28 mouse cellular contexts compared by ENCODE assay signal in the genomic region with DNA sequence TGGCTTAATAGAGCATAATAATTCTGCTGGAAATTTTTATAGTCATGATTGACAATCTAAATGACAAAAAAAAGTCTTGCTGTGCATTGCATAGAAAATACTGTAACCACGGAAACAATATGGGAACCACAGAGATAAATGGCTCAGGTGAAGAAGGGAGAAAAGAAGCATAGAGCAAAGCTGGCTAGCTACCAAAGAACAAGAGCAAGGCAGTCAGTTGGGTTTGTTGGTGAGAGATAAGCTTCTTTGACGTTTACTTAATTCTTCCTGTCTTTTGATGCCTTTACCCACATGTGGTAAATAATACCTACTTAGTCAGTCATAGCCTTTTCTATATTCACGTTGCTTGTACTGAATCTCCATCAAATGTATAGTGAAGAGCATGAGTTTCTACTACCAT.
DNase-seq lines count a peak whose midpoint lies in the region; ATAC-seq and TF ChIP-seq lines count a peak whose summit lies in the region.
"Had no signal": no experiment of that assay in that cellular context is flagged by ENCODE, and none has a peak within 500 bp of the region (broad histone marks: within the 10 kb centered on the region; RNA-seq: fewer than 3 reads in every experiment).

No protein-coding gene starts in this region.

- no peaks in the 10 kb centered on the region for H3K9me3 ChIP-seq in forebrain, postnatal 0 days (ENCODE audit: low read length)
- H3K9me3 ChIP-seq in forebrain, embryonic 13.5 days (replicated peaks) = no peaks in the 10 kb centered on the region
- H3K9me3 ChIP-seq in MEL (replicated peaks; ENCODE audit: insufficient read depth, low read length) = no peaks in the 10 kb centered on the region
- H3K9me3 ChIP-seq: embryonic facial prominence, embryonic 13.5 days; embryonic facial prominence, embryonic 15.5 days; forebrain, embryonic 10.5 days; forebrain, embryonic 15.5 days; G1E had no signal

- H3K4me3 ChIP-seq in forebrain, postnatal 0 days (ENCODE audit: low read depth, low read length) = no peak overlapping the region
- no peak overlapping the region for H3K4me3 ChIP-seq in forebrain, embryonic 13.5 days
- H3K4me3 ChIP-seq in MEL (ENCODE audit: control insufficient read depth in 1 of 2, insufficient read depth in 1 of 2, low read depth in 2 of 2, low read length in 2 of 2) = no peak overlapping the region
- H3K4me3 ChIP-seq: embryonic facial prominence, embryonic 13.5 days; embryonic facial prominence, embryonic 15.5 days; erythroblast, embryonic 14.5 days; forebrain, embryonic 10.5 days; forebrain, embryonic 15.5 days had no signal

- no peak overlapping the region for H3K27ac ChIP-seq in forebrain, postnatal 0 days (ENCODE audit: low read depth, low read length)
- H3K27ac ChIP-seq in forebrain, embryonic 13.5 days = no peak overlapping the region
- no peak overlapping the region for H3K27ac ChIP-seq in MEL (ENCODE audit: control insufficient read depth, low read depth, low read length)
- H3K27ac ChIP-seq: embryonic facial prominence, embryonic 13.5 days; embryonic facial prominence, embryonic 15.5 days; forebrain, embryonic 10.5 days; forebrain, embryonic 15.5 days had no signal

- no peak overlapping the region for H3K4me2 ChIP-seq in forebrain, postnatal 0 days (ENCODE audit: low read depth)
- no peak overlapping the region for H3K4me2 ChIP-seq in forebrain, embryonic 13.5 days
- H3K4me2 ChIP-seq: embryonic facial prominence, embryonic 13.5 days; embryonic facial prominence, embryonic 15.5 days; forebrain, embryonic 15.5 days had no signal

- TF ChIP-seq POLR2A in MEL (IDR thresholded peaks at IDR 0.05; ENCODE audit: control insufficient read depth in 1 of 2, insufficient read depth in 1 of 2, low read depth in 1 of 2, low read length in 2 of 2, poor library complexity in 1 of 2) = no peak
- TF ChIP-seq POLR2A in brain, embryonic 14.5 days (IDR thresholded peaks at IDR 0.05; ENCODE audit: borderline replicate concordance, extremely low read depth, insufficient read depth, insufficient read length, poor library complexity, severe bottlenecking) = no peak

- no peaks in the 10 kb centered on the region for H3K36me3 ChIP-seq in forebrain, postnatal 0 days (ENCODE audit: insufficient read depth)
- no peaks in the 10 kb centered on the region for H3K36me3 ChIP-seq in forebrain, embryonic 13.5 days (ENCODE audit: poor library complexity, severe bottlenecking)
- H3K36me3 ChIP-seq in MEL (ENCODE audit: control insufficient read depth in 1 of 2, insufficient read depth in 2 of 2, low read length in 2 of 2) = peaks cover 0 to 7% of the 10 kb centered on the region in 2 experiments; a peak in 2 of 4 replicates
- H3K36me3 ChIP-seq: embryonic facial prominence, embryonic 13.5 days; embryonic facial prominence, embryonic 15.5 days; forebrain, embryonic 10.5 days; forebrain, embryonic 15.5 days; G1E had no signal

- WGBS in forebrain, postnatal 0 days = 61% methylated on average over 3 of the region's 3 CpGs
- WGBS in forebrain, embryonic 13.5 days = 65% methylated on average over 3 of the region's 3 CpGs

- no peaks in the 10 kb centered on the region for H3K79me2 ChIP-seq in MEL (ENCODE audit: control insufficient read depth, insufficient read depth, low read length, poor library complexity)

- TF ChIP-seq CTCF in forebrain, postnatal 0 days (IDR thresholded peaks at IDR 0.05; ENCODE audit: low read depth) = no peak
- TF ChIP-seq CTCF in MEL (IDR thresholded peaks at IDR 0.05 in 2 of 3, conservative IDR thresholded peaks at IDR 0.05 in 1 of 3; ENCODE audit: control insufficient read depth in 1 of 3, insufficient read depth in 1 of 3, low read depth in 2 of 3, low read length in 3 of 3, poor library complexity in 1 of 3, severe bottlenecking in 1 of 3) = no peak
- no peak for TF ChIP-seq CTCF in brain, embryonic 14.5 days (IDR thresholded peaks at IDR 0.05; ENCODE audit: borderline replicate concordance, extremely low read depth, insufficient read depth, insufficient read length)

- H3K27me3 ChIP-seq in forebrain, postnatal 0 days (ENCODE audit: insufficient read depth, low read length) = no peaks in the 10 kb centered on the region
- H3K27me3 ChIP-seq in forebrain, embryonic 13.5 days = no peaks in the 10 kb centered on the region
- no peaks in the 10 kb centered on the region for H3K27me3 ChIP-seq in MEL (ENCODE audit: control insufficient read depth in 1 of 2, insufficient read depth in 2 of 2, low read length in 2 of 2)
- H3K27me3 ChIP-seq: CH12.LX; embryonic facial prominence, embryonic 13.5 days; embryonic facial prominence, embryonic 15.5 days; forebrain, embryonic 15.5 days; Patski had no signal

- peak; percentile 3 for DNase-seq in forebrain, postnatal 0 days
- DNase-seq in 416B (ENCODE audit: low read depth) (peak; percentile 1), MEL (ENCODE audit: low read depth, low spot score) (peak; percentile 84)
- peak; percentile 35 for DNase-seq in brain, embryonic 14.5 days (ENCODE audit: low read depth)
- no peak for DNase-seq in urinary bladder, postnatal 36 days (ENCODE audit: low spot score in 2 of 2)
- DNase-seq in kidney, postnatal 4 days = no peak
- DNase-seq: adrenal gland, adult 8-10 months; adrenal gland, postnatal 14 days; adrenal gland, postnatal 36 days; B cell, adult 2 months; cerebellum, adult 11 months; cerebellum, adult 18-20 months; cerebellum, adult 8-10 months; cerebellum, adult 9-11 months; cerebellum, postnatal 14 days; cerebellum, postnatal 36 days; embryo, embryonic 11 days had no signal

- TF ChIP-seq EP300 in MEL (IDR thresholded peaks at IDR 0.05; ENCODE audit: low read depth in 1 of 2, low read length in 2 of 2) = peak; percentile 92 to 93

- no peak overlapping the region for H3K9ac ChIP-seq in forebrain, postnatal 0 days
- H3K9ac ChIP-seq in forebrain, embryonic 13.5 days = no peak overlapping the region
- no peak overlapping the region for H3K9ac ChIP-seq in MEL (ENCODE audit: control insufficient read depth, low read depth, low read length, poor library complexity, severe bottlenecking)
- H3K9ac ChIP-seq: embryonic facial prominence, embryonic 13.5 days; embryonic facial prominence, embryonic 15.5 days; forebrain, embryonic 15.5 days had no signal

- H3K4me1 ChIP-seq in forebrain, postnatal 0 days (ENCODE audit: insufficient read depth) = no peaks in the 10 kb centered on the region
- no peaks in the 10 kb centered on the region for H3K4me1 ChIP-seq in forebrain, embryonic 13.5 days
- H3K4me1 ChIP-seq in MEL (ENCODE audit: control insufficient read depth in 1 of 2, insufficient read depth in 2 of 2, low read length in 2 of 2) = peaks cover 0 to 11% of the 10 kb centered on the region in 2 experiments; a peak in 2 of 4 replicates
- H3K4me1 ChIP-seq: embryonic facial prominence, embryonic 13.5 days; embryonic facial prominence, embryonic 15.5 days; forebrain, embryonic 10.5 days; forebrain, embryonic 15.5 days had no signal

- no peak for TF ChIP-seq RAD21 in MEL (IDR thresholded peaks at IDR 0.05; ENCODE audit: low read depth, low read length)

- no peak for ATAC-seq in forebrain, postnatal 0 days
- ATAC-seq in forebrain, embryonic 13.5 days = no peak
- ATAC-seq: activated CD4-positive, CD25-positive, alpha-beta regulatory T cell, adult 4 months; CD4-positive, CD25-positive, alpha-beta regulatory T cell, adult 4 months; forebrain, embryonic 15.5 days; Patski had no signal

TF ChIP-seq in MEL, 35 proteins besides CTCF, POLR2A, EP300 and RAD21:
- TF ChIP-seq USF2 (IDR thresholded peaks at IDR 0.05; ENCODE audit: borderline replicate concordance in 1 of 2, insufficient read depth in 1 of 2, low read depth in 1 of 2, low read length in 2 of 2) (no peak), SIN3A (IDR thresholded peaks at IDR 0.05; ENCODE audit: low read length) (peak; percentile 68), MXI1 (IDR thresholded peaks at IDR 0.05; ENCODE audit: low read depth, low read length) (peak; percentile 63; the same call in 1 of the 2 replicates), MYB (IDR thresholded peaks at IDR 0.05; ENCODE audit: low read depth, low read length) (peak; percentile 80), JUND (IDR thresholded peaks at IDR 0.05; ENCODE audit: low read depth, low read length) (no peak), MAX (IDR thresholded peaks at IDR 0.05; ENCODE audit: low read length) (peak; percentile 56; the same call in 1 of the 2 replicates), RCOR1 (IDR thresholded peaks at IDR 0.05; ENCODE audit: low read depth, low read length) (peak; percentile 66), ZNF384 (IDR thresholded peaks at IDR 0.05; ENCODE audit: low read depth, low read length) (peak; percentile 81), ETS1 (IDR thresholded peaks at IDR 0.05; ENCODE audit: low read depth, low read length) (peak; percentile 90), MYC (IDR thresholded peaks at IDR 0.05; ENCODE audit: low read depth, low read length) (peak; percentile 41; the same call in 1 of the 2 replicates), GATA1 (IDR thresholded peaks at IDR 0.05; ENCODE audit: low read depth, low read length) (peak; percentile 87), SMC3 (IDR thresholded peaks at IDR 0.05; ENCODE audit: low read depth, low read length) (no peak), BHLHE40 (IDR thresholded peaks at IDR 0.05; ENCODE audit: borderline replicate concordance, low read depth, low read length) (0 out of 2 replicates have a peak, but pooled peaks have one; percentile 24), POLR2AphosphoS2 (IDR thresholded peaks at IDR 0.05; ENCODE audit: low read length) (no peak), NELFE (IDR thresholded peaks at IDR 0.05; ENCODE audit: low read depth, low read length) (no peak), TCF12 (IDR thresholded peaks at IDR 0.05; ENCODE audit: low read depth, low read length) (peak; percentile 88)

Comparison
In these comparisons a context has a peak if more than half of its experiments do, and no peak if none do; other contexts are left out.
1. DNase-seq: peak in forebrain, postnatal 0 days (single experiment), 416B (single experiment), MEL (single experiment) and brain, embryonic 14.5 days (single experiment); none in urinary bladder, postnatal 36 days (0 of 2) and kidney, postnatal 4 days (0 of 2).